In the genomic region with DNA sequence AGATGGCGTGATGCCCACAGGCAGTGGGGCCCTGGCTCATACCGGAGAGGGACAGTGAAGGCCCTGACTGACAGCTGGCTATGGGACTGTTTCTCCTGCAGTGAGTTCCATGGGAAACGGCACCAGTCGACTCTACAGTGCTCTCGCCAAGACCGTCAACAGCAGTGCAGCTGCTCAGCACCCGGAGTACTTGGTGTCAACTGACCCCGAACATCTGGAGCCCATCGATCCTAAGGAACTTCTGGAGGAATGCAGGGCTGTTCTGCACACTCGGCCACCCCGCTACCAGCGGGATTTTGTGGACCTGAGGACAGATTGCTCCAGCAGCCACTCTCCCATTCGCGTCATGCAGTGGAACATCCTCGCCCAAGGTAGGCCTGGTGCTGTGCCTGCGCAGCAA, we compare ENCODE assay signal across 11 mouse cellular contexts. TPM values are rescaled to one million over a fixed set of nuclear protein-coding genes. Genes with fewer than 3 reads are reported as not detected.
DNase-seq lines count a peak whose midpoint lies in the region; ATAC-seq and TF ChIP-seq lines count a peak whose summit lies in the region.
"Had no signal": no experiment of that assay in that cellular context is flagged by ENCODE, and none has a peak within 500 bp of the region (broad histone marks: within the 10 kb centered on the region; RNA-seq: fewer than 3 reads in every experiment).

No protein-coding gene starts in this region.

- no peak; the same call in 1 of the 2 replicates for ATAC-seq in kidney, postnatal 0 days (replicated peaks; ENCODE audit: low FRiP score, low read depth)
- 0 out of 2 replicates have a peak, but pooled peaks have one; percentile 22 for ATAC-seq in embryonic facial prominence, embryonic 12.5 days (ENCODE audit: insufficient number of reproducible peaks, insufficient read depth, low FRiP score, low TSS enrichment)
- ATAC-seq in hindbrain, embryonic 14.5 days (ENCODE audit: low FRiP score), result no peak

- 0 out of 2 replicates have a peak overlapping the region, but pooled peaks have one; percentile 13 for H3K9ac ChIP-seq in kidney, postnatal 0 days (ENCODE audit: low read depth, low read length)
- no peak overlapping the region for H3K9ac ChIP-seq in embryonic facial prominence, embryonic 12.5 days
- no peak overlapping the region for H3K9ac ChIP-seq in hindbrain, embryonic 14.5 days
- H3K9ac ChIP-seq: liver, embryonic 13.5 days; neural tube, embryonic 12.5 days had no signal

- no peak overlapping the region for H3K27ac ChIP-seq in kidney, postnatal 0 days
- peak overlapping the region; percentile 37 for H3K27ac ChIP-seq in embryonic facial prominence, embryonic 12.5 days
- no peak overlapping the region for H3K27ac ChIP-seq in hindbrain, embryonic 14.5 days
- H3K27ac ChIP-seq: liver, embryonic 13.5 days; neural tube, embryonic 12.5 days had no signal

- TF ChIP-seq CTCF in kidney, postnatal 0 days (IDR thresholded peaks at IDR 0.05; ENCODE audit: low read depth), result no peak

- no peaks in the 10 kb centered on the region for H3K9me3 ChIP-seq in kidney, postnatal 0 days (replicated peaks; ENCODE audit: low read length)
- H3K9me3 ChIP-seq in embryonic facial prominence, embryonic 12.5 days, result no peaks in the 10 kb centered on the region
- H3K9me3 ChIP-seq in hindbrain, embryonic 14.5 days (ENCODE audit: control insufficient read depth, low read length), result no peaks in the 10 kb centered on the region
- H3K9me3 ChIP-seq: G1E; liver, embryonic 13.5 days; neural tube, embryonic 12.5 days had no signal

- no peaks in the 10 kb centered on the region for H3K27me3 ChIP-seq in kidney, postnatal 0 days (ENCODE audit: insufficient read depth, low read length)
- H3K27me3 ChIP-seq in embryonic facial prominence, embryonic 12.5 days, result no peaks in the 10 kb centered on the region
- no peaks in the 10 kb centered on the region for H3K27me3 ChIP-seq in hindbrain, embryonic 14.5 days (ENCODE audit: control insufficient read depth, insufficient read depth, low read length)
- H3K27me3 ChIP-seq: liver, embryonic 13.5 days; neural tube, embryonic 12.5 days had no signal

- 57% methylated on average over 16 of the region's 16 CpGs for WGBS in kidney, postnatal 0 days
- 67% methylated on average over 16 of the region's 16 CpGs for WGBS in embryonic facial prominence, embryonic 12.5 days
- 81% methylated on average over 16 of the region's 16 CpGs for WGBS in hindbrain, embryonic 14.5 days

- 0 out of 2 replicates have a peak, but pooled peaks cover 11% of the 10 kb centered on the region for H3K36me3 ChIP-seq in kidney, postnatal 0 days (ENCODE audit: insufficient read depth, low read length)
- H3K36me3 ChIP-seq in embryonic facial prominence, embryonic 12.5 days, result peaks cover 25% of the 10 kb centered on the region
- H3K36me3 ChIP-seq in hindbrain, embryonic 14.5 days (replicated peaks; ENCODE audit: control insufficient read depth, insufficient read depth), result peaks cover 53% of the 10 kb centered on the region

- DNase-seq in kidney, postnatal 0 days (ENCODE audit: low spot score), result peak; percentile 41
- no peak for DNase-seq in kidney, adult 18-20 months
- DNase-seq in heart, postnatal 4 days, result peak; percentile 47
- DNase-seq in lung, postnatal 4 days, result peak; percentile 64 to 86
- DNase-seq in thymus, postnatal 10 days (ENCODE audit: low spot score in 2 of 2), result no peak
- DNase-seq in hindbrain, embryonic 14.5 days (ENCODE audit: low spot score), result no peak
- DNase-seq: kidney, adult 2 months; liver, embryonic 13.5 days had no signal

- H3K4me2 ChIP-seq in kidney, postnatal 0 days (ENCODE audit: low read length), result no peak overlapping the region
- no peak overlapping the region for H3K4me2 ChIP-seq in embryonic facial prominence, embryonic 12.5 days (replicated peaks)
- no peak overlapping the region for H3K4me2 ChIP-seq in hindbrain, embryonic 14.5 days (replicated peaks)
- H3K4me2 ChIP-seq: liver, embryonic 13.5 days; neural tube, embryonic 12.5 days had no signal

- H3K4me1 ChIP-seq in kidney, postnatal 0 days (replicated peaks; ENCODE audit: insufficient read depth, low read length), result no peaks in the 10 kb centered on the region
- H3K4me1 ChIP-seq in embryonic facial prominence, embryonic 12.5 days, result no peaks in the 10 kb centered on the region
- H3K4me1 ChIP-seq in hindbrain, embryonic 14.5 days (replicated peaks; ENCODE audit: control insufficient read depth, insufficient read depth, low read length), result no peaks in the 10 kb centered on the region
- H3K4me1 ChIP-seq: liver, embryonic 13.5 days; neural tube, embryonic 12.5 days had no signal

- no peak overlapping the region for H3K4me3 ChIP-seq in kidney, postnatal 0 days (replicated peaks; ENCODE audit: low read depth, low read length)
- H3K4me3 ChIP-seq in embryonic facial prominence, embryonic 12.5 days, result no peak overlapping the region
- no peak overlapping the region for H3K4me3 ChIP-seq in hindbrain, embryonic 14.5 days (replicated peaks; ENCODE audit: low read length)
- H3K4me3 ChIP-seq: liver, embryonic 13.5 days; neural tube, embryonic 12.5 days had no signal

RNA-seq across cellular contexts. Expression of gene Noct, which starts 23.5 kb away (rescaled TPM):
- polyA plus RNA-seq in kidney, postnatal 0 days (2015; fragmentation: Nextera tagmentation; extraction: Ambion mirVana), result 6.0 and 7.1 TPM in 2 replicates
- 14.4 and 14.6 TPM in 2 replicates for polyA plus RNA-seq in embryonic facial prominence, embryonic 12.5 days (2016; fragmentation: Nextera tagmentation; extraction: Ambion mirVana)
- total RNA-seq in heart, postnatal 4 days (2021), result 10 to 100 TPM; 27.8 to 31.0 TPM
- polyA plus RNA-seq in hindbrain, embryonic 14.5 days (2014; fragmentation: Nextera tagmentation; extraction: Ambion mirVana), result 38.3 and 39.4 TPM in 2 replicates

Comparison
In these comparisons a context has a peak if more than half of its experiments do, and no peak if none do; other contexts are left out.
1. DNase-seq: peak in kidney, postnatal 0 days (single experiment), heart, postnatal 4 days (single experiment) and lung, postnatal 4 days (2 of 2); none in kidney, adult 18-20 months (single experiment), thymus, postnatal 10 days (0 of 2) and hindbrain, embryonic 14.5 days (single experiment).